Mouse (Mus musculus) forebrain, embryonic 16.5 days (tissue): ENCODE results near the gene Clstn1. TPM values are rescaled to one million over a fixed set of nuclear protein-coding genes. Genes with fewer than 3 reads are reported as not detected.
A peak's percentile ranks its signal among the peaks of the same experiment; 100 is the strongest.
"Not testable (repeated sequence)": the region's sequence is repeated elsewhere in the genome, so short reads cannot be mapped to it uniquely, and the experiment has no call there.

Experiments
- ATAC-seq: fragments of 200-750 bp; cut with Nextera tagmentation; 2 replicates; pipeline ENCODE4 v1.8.0; 2017; ENCODE audit warnings: mild to moderate bottlenecking, moderate library complexity
- H3K27ac ChIP-seq: fragments of 300-500 bp; sonication (generic); 2 replicates; pipeline ENCODE4 v1.5.1; 2014; ENCODE audit warnings: low read length, control low read depth
- H3K27me3 ChIP-seq: fragments of 300-500 bp; sonication (generic); replicated peaks from 2 replicates; pipeline ENCODE4 v1.6.1; 2014; ENCODE audit warnings: low read length; ENCODE audit not compliant: control insufficient read depth, insufficient read depth
- H3K36me3 ChIP-seq: fragments of 300-500 bp; sonication (generic); 2 replicates; pipeline ENCODE4 v1.6.1; 2014; ENCODE audit not compliant: control insufficient read depth, insufficient read depth
- H3K4me1 ChIP-seq: fragments of 300-500 bp; sonication (generic); replicated peaks from 2 replicates; pipeline ENCODE4 v1.6.1; 2014; ENCODE audit warnings: low read length; ENCODE audit not compliant: control insufficient read depth, insufficient read depth
- H3K4me2 ChIP-seq: fragments of 300-500 bp; sonication (generic); 2 replicates; pipeline ENCODE4 v1.6.1; 2014; ENCODE audit warnings: mild to moderate bottlenecking, low read length, control low read depth
- H3K4me3 ChIP-seq: fragments of 300-500 bp; sonication (generic); replicated peaks from 2 replicates; pipeline ENCODE4 v1.5.1; 2014; ENCODE audit warnings: mild to moderate bottlenecking, low read length, control low read depth
- H3K9ac ChIP-seq: fragments of 300-500 bp; sonication (generic); replicated peaks from 2 replicates; pipeline ENCODE4 v1.6.1; 2014; ENCODE audit warnings: low read depth, low read length, control low read depth
- H3K9me3 ChIP-seq: fragments of 300-500 bp; sonication (generic); 2 replicates; pipeline ENCODE4 v1.6.1; 2016; ENCODE audit warnings: low read length; ENCODE audit not compliant: control insufficient read depth
- WGBS: fragments of 180-500 bp; shearing (Covaris S2); extraction: QIAGEN DNeasy Blood & Tissue Kit; methylation state at CpG from one replicate; pipeline ENCODE4 v1.1.7; 2014; 5-methylcytosine and 5-hydroxymethylcytosine counted together
- polyA plus RNA-seq: library from polyadenylated mRNA; unstranded; fragments of >200 nt; fragmentation: Nextera tagmentation; extraction: Ambion mirVana; gene quantifications from 2 replicates; pipeline ENCODE4 v1.2.1, GENCODE M21; 2015

Gene Clstn1
- polyA plus RNA-seq, 1 experiment from 2014 or later, result 65.3 TPM

- no peak for ATAC-seq
- Histone ChIP-seq H3K4me1 (no peaks in the 10 kb centered on the region), H3K27ac (no peak overlapping the region), H3K9me3 (peaks cover 3% of the 10 kb centered on the region; the same call in 1 of the 2 replicates), H3K4me3 (no peak overlapping the region), H3K4me2 (no peak overlapping the region), H3K36me3 (peaks cover 8% of the 10 kb centered on the region), H3K9ac (no peak overlapping the region), H3K27me3 (no peaks in the 10 kb centered on the region)
- 96% methylated on average over 3 of the region's 3 CpGs for WGBS
Observed at GRCm38 (mm10) chr4:149614869-149615268, 28.6 kb downstream of the Clstn1 start.

DNA sequence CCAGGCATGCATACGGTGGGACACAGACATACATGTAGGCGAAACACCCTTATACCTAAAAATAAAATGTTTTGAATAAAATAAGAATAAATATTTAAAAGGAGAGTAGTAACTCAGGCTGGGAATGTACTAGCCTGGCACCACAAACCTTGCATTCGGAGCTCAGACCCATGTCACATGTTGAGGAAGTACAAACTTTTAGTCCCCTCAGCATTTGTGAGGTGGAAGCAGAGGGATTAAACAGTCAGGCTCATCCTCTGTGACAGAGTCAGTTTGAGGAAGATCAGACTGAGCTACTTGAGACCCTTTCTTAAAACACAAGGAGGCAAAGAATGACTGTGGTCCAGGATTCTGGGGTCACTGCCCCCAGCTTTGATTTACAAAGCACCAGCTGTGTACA lies 30.7 kb downstream of the Clstn1 start:
- H3K27ac ChIP-seq, H3K9me3 ChIP-seq, ATAC-seq, H3K9ac ChIP-seq, H3K4me3 ChIP-seq, H3K27me3 ChIP-seq, H3K4me1 ChIP-seq, H3K36me3 ChIP-seq, H3K4me2 ChIP-seq: not testable (repeated sequence)
- 96% methylated on average over 3 of the region's 3 CpGs for WGBS

DNA sequence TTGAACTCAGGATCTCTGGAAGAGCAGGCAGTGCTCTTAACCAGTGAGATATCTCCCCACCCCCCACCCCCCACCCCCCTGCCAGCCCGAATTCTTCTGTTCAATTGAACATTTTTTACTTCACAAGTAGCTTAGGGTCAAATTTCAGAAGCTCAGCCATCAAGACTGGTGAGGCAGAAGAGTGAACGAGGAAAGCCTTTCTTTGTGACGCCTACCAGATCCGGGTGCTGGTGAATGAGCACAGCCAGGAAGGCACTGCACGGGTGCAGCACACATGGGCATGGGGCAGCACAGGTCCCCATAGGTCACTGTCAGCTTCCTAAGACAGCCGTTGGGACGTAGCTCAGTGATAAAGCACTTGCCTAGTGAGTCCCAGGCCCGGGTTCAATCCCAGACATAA lies 33.7 kb downstream of the Clstn1 start:
- Histone ChIP-seq H3K4me3 (no peak overlapping the region), H3K9me3 (0 out of 2 replicates have a peak, but pooled peaks cover under 1% of the 10 kb centered on the region), H3K4me2 (no peak overlapping the region), H3K4me1 (peaks cover 6% of the 10 kb centered on the region), H3K9ac (no peak overlapping the region), H3K27ac (no peak overlapping the region), H3K27me3 (no peaks in the 10 kb centered on the region), H3K36me3 (peaks cover 1% of the 10 kb centered on the region)
- ATAC-seq, result no peak
- WGBS, result 22% methylated on average over 8 of the region's 8 CpGs

- Histone ChIP-seq H3K9ac (no peak overlapping the region), H3K27ac (no peak overlapping the region), H3K4me3 (no peak overlapping the region), H3K27me3 (no peaks in the 10 kb centered on the region), H3K9me3 (no peaks in the 10 kb centered on the region), H3K36me3 (no peaks in the 10 kb centered on the region), H3K4me2 (no peak overlapping the region), H3K4me1 (peaks cover 7% of the 10 kb centered on the region)
- 37% methylated on average over 4 of the region's 4 CpGs for WGBS
- no peak for ATAC-seq
Observed at GRCm38 (mm10) chr4:149621286-149621685, 35.0 kb downstream of the Clstn1 start.

GRCm38 (mm10) chr4:149623711-149624110 lies 37.4 kb downstream of the Clstn1 start:
- ATAC-seq, result no peak
- Histone ChIP-seq H3K9me3 (no peaks in the 10 kb centered on the region), H3K4me3 (no peak overlapping the region), H3K9ac (no peak overlapping the region), H3K4me2 (no peak overlapping the region), H3K36me3 (no peaks in the 10 kb centered on the region), H3K27me3 (no peaks in the 10 kb centered on the region), H3K4me1 (peaks cover 15% of the 10 kb centered on the region), H3K27ac (no peak overlapping the region)
- WGBS, result 89% methylated on average over 5 of the region's 5 CpGs

- ATAC-seq, result no peak
- Histone ChIP-seq H3K36me3 (peaks cover 5% of the 10 kb centered on the region; the same call in 1 of the 2 replicates), H3K9ac (peak overlapping the region; percentile 26; the same call in 1 of the 2 replicates), H3K4me2 (0 out of 2 replicates have a peak overlapping the region, but pooled peaks have one; percentile 8), H3K4me3 (no peak overlapping the region), H3K27ac (no peak overlapping the region), H3K27me3 (no peaks in the 10 kb centered on the region), H3K4me1 (peaks cover 9% of the 10 kb centered on the region), H3K9me3 (no peaks in the 10 kb centered on the region)
- 18% methylated on average over 17 of the region's 17 CpGs for WGBS
Observed at GRCm38 (mm10) chr4:149626809-149627208, 40.5 kb downstream of the Clstn1 start.

- Histone ChIP-seq H3K4me2 (no peak overlapping the region), H3K9me3 (no peaks in the 10 kb centered on the region), H3K9ac (no peak overlapping the region), H3K4me1 (peaks cover 9% of the 10 kb centered on the region), H3K27me3 (no peaks in the 10 kb centered on the region), H3K27ac (no peak overlapping the region), H3K4me3 (no peak overlapping the region), H3K36me3 (peaks cover 12% of the 10 kb centered on the region)
- ATAC-seq, result no peak; the same call in 1 of the 2 replicates
- 70% methylated on average over 10 of the region's 10 CpGs for WGBS
Observed at GRCm38 (mm10) chr4:149628372-149628771, 42.1 kb downstream of the Clstn1 start.

DNA sequence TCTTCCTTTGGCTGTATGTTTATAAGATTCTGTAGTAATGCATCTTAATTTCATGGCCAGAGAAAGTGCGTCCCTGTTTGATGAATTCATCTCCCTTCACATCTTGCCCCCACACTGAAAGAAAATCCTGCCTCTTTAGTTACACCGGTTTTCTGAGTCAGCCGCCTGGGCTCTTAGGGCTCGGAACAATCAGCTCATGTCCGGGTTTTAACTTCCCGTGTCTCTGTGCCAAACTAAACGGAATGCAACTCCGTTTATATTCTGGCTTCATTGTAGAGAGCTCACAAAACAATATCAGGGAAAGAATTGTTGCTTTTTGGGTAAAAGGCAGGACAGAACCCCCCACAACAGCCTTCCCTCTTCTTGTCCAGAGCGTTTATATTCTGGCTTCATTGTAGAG lies 42.5 kb downstream of the Clstn1 start:
- H3K36me3 ChIP-seq, result peaks cover 14% of the 10 kb centered on the region
- H3K4me2 ChIP-seq, result no peak overlapping the region
- H3K9me3 ChIP-seq, result no peaks in the 10 kb centered on the region
- H3K4me3 ChIP-seq, result no peak overlapping the region
- H3K9ac ChIP-seq, result no peak overlapping the region
- H3K4me1 ChIP-seq, result peaks cover 9% of the 10 kb centered on the region
- H3K27me3 ChIP-seq, result no peaks in the 10 kb centered on the region
- ATAC-seq, result no peak
- H3K27ac ChIP-seq, result no peak overlapping the region
- WGBS, result 46% methylated on average over 9 of the region's 9 CpGs

- Histone ChIP-seq H3K27ac (no peak overlapping the region), H3K4me3 (no peak overlapping the region), H3K9me3 (no peaks in the 10 kb centered on the region), H3K36me3 (peaks cover 26% of the 10 kb centered on the region), H3K4me2 (no peak overlapping the region), H3K27me3 (no peaks in the 10 kb centered on the region), H3K4me1 (no peaks in the 10 kb centered on the region), H3K9ac (no peak overlapping the region)
- WGBS, result 78% methylated on average over 9 of the region's 9 CpGs
- no peak for ATAC-seq
Observed at GRCm38 (mm10) chr4:149632670-149633307, 46.5 kb downstream of the Clstn1 start.

DNA sequence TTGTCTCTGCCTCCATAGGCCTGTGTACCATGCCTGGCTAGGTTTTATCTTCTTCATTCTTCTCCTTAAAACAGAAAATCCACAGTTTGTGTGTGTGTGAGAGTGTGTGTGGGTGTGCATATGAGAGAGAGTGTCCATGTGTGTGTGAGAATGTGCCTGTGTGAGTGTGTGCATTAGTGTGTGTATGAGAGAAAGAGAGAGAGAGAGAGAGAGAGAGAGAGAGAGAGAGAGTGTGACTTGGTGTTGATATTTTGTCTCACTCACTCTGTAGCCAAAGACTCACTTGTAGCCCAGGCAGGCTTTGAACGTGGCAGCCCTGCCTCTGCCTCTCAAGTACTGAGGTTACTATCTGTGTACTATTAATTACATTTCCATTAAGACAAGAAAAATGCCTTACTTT lies 47.9 kb downstream of the Clstn1 start:
- Histone ChIP-seq H3K9me3 (no peaks in the 10 kb centered on the region), H3K27ac (no peak overlapping the region), H3K27me3 (no peaks in the 10 kb centered on the region), H3K9ac (no peak overlapping the region), H3K36me3 (peaks cover 29% of the 10 kb centered on the region), H3K4me3 (no peak overlapping the region), H3K4me2 (no peak overlapping the region), H3K4me1 (no peaks in the 10 kb centered on the region)
- ATAC-seq, result no peak
- WGBS, result 85% methylated on average over 1 of the region's 1 CpGs
